Comparison of ENCODE assay signal across 20 mouse cellular contexts in the genomic region with DNA sequence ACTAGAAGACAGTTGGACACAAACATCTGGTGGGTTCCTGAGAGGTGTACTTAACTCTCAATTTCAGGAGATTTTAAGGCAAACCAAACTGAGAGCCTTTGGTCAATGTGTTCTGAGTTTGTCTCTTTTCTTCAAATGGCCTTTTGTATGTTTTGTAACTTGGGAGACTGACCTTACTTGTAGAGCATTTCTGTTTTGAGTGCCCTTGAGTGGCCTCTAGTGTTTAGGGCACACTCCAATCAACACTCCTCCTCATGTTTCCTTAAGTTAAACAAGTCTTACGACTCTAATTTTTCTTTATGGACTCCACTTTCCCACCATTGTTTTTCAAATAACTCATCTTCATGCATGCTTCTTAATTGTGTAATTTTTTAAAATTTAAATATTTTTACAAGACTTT.
"Had no signal": no experiment of that assay in that cellular context is flagged by ENCODE, and none has a peak within 500 bp of the region (broad histone marks: within the 10 kb centered on the region; RNA-seq: fewer than 3 reads in every experiment).

No protein-coding gene starts in this region.

- H3K4me2 ChIP-seq: kidney, embryonic 15.5 days; liver, embryonic 13.5 days; lung, embryonic 15.5 days; midbrain, embryonic 13.5 days; neural tube, embryonic 13.5 days; stomach, embryonic 15.5 days had no signal

- H3K27ac ChIP-seq: kidney, embryonic 15.5 days; left cerebral cortex, adult 2 months; liver, embryonic 13.5 days; lung, embryonic 15.5 days; midbrain, embryonic 10.5 days; midbrain, embryonic 13.5 days; neural tube, embryonic 13.5 days; stomach, embryonic 15.5 days had no signal

- ATAC-seq: midbrain, embryonic 13.5 days; midbrain, embryonic 16.5 days had no signal

- DNase-seq: kidney, adult 11 months; kidney, adult 8-10 months; kidney, postnatal 10 days; kidney, postnatal 36 days; layer of hippocampus, postnatal 36 days; liver, embryonic 13.5 days; retina, postnatal 1 day; right cerebral cortex, postnatal 25 days; spleen, adult 18-20 months; thymus, postnatal 25 days had no signal

- H3K27me3 ChIP-seq: kidney, embryonic 15.5 days; liver, embryonic 13.5 days; lung, embryonic 15.5 days; megakaryocyte, embryonic 14.5 days; midbrain, embryonic 13.5 days; neural tube, embryonic 13.5 days; stomach, embryonic 15.5 days had no signal

- H3K4me3 ChIP-seq: kidney, embryonic 15.5 days; left cerebral cortex, adult 2 months; liver, embryonic 13.5 days; lung, embryonic 15.5 days; megakaryocyte, embryonic 14.5 days; midbrain, embryonic 10.5 days; midbrain, embryonic 13.5 days; myocyte; neural tube, embryonic 13.5 days; stomach, embryonic 15.5 days had no signal

- H3K9ac ChIP-seq: kidney, embryonic 15.5 days; liver, embryonic 13.5 days; lung, embryonic 15.5 days; midbrain, embryonic 13.5 days; neural tube, embryonic 13.5 days; stomach, embryonic 15.5 days had no signal

- H3K9me3 ChIP-seq: kidney, embryonic 15.5 days; liver, embryonic 13.5 days; lung, embryonic 15.5 days; megakaryocyte, embryonic 14.5 days; midbrain, embryonic 10.5 days; midbrain, embryonic 13.5 days; neural tube, embryonic 13.5 days; stomach, embryonic 15.5 days had no signal

- H3K4me1 ChIP-seq: kidney, embryonic 15.5 days; liver, embryonic 13.5 days; lung, embryonic 15.5 days; midbrain, embryonic 10.5 days; midbrain, embryonic 13.5 days; neural tube, embryonic 13.5 days; stomach, embryonic 15.5 days had no signal
